Mouse (Mus musculus) B cell, adult 2 months (primary cell): Measurements from ENCODE around the gene Ttc9c.
A peak's percentile ranks its signal among the peaks of the same experiment; 100 is the strongest.

Experiments
- DNase-seq, 2 experiments: peaks; one replicate each; pipeline ENCODE4 v3.0.0; 2022

The Ttc9c gene

GRCm38 (mm10) chr19:8829660-8830059 is 10.5 kb upstream of the Ttc9c start, which contains the start of gene AC129217.1:
TSS of gene AC129217.1 (plus strand) at chr19:8829773.
- no peak for DNase-seq

- no peak for DNase-seq
These were observed 3.6 kb upstream of the Ttc9c start for GRCm38 (mm10) chr19:8822696-8823095.

DNA sequence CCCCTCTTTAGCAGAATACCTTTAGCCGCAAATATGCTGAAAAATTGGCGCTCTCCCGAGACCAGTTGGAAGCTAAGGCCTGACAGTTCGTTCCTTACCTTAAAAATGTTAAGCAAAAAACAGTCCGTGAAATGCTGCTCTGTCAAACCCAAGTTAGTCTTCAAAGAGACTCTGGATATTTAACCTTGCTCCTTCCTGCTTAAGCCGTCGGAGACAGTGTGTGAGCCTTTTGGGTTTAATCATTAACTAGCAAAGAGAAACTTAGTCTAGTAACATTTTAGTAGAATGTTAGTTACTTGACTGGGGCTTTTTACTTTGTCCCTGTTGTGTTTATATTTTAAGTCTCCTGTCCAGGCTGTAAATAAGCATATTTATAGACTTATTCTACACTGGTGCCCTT is 2.0 kb upstream of the Ttc9c start:
- no peak for DNase-seq

GRCm38 (mm10) chr19:8820424-8820956 is 1.4 kb upstream of the Ttc9c start:
- no peak for DNase-seq

DNA sequence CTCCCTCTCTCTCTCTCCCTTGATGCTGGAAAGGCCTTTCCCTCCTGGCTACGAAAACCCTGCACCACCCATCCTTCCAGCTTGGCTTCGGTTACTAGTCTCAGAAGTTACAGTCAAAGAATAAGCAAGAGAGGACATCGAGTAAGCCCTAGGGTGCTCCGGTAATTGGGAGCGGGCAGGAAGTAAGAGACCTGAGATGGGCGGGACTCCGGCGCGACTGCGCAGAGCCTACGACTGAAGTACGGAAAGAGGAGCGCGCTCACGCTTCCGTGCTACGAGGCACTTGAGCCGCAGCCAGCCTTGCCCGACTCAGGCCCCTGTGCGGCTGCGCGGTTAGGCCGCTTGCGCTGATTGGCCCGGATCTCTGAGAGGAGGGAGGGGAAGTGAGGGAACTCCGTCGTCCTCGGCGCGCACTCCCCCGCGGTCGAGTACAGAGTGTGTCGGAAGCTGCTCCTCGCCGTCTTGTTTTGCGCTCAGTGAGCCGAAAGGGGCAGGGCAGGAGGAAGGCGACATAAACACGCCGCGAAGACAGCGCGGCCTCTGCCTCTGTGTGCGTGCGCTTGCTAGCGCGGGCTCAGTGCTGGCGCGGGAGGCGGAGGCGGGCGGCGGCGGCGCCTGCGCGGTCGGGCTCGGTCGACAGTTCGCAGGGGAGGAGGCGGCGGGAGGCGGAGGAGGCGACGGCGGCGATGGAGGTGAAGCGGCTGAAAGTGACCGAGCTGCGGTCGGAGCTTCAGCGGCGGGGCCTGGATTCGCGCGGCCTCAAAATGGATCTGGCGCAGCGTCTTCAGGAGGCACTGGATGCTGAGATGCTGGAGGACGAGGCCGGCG is 677 bp upstream of the Ttc9c start, which contains the start of gene Hnrnpul2:
Hnrnpul2 (plus strand) TSS at position 415 of the 828 bp plus-strand sequence.
- peak; percentile 94 to 95 for DNase-seq

GRCm38 (mm10) chr19:8818301-8818798 is 783 bp downstream of the Ttc9c start:
- no peak for DNase-seq

DNA sequence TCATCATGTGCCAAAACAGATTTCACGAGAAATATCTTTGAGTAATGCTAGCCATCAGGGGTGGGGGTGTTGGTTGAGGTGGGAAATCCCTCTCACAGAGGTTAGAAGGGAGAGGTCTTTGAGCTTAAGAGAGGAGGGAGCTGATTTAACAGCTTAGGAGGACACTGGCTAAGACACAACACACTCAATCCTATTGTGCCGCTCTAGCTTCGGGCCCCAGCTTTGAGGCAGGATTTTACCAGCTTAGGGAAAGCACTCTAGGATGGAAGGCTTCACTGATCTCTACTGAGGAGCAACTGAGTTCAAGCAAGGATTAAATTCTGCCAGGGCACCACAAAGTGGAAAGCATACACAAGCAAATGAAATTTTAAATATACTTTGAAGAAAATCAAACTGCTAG is 2.1 kb downstream of the Ttc9c start:
- no peak for DNase-seq

DNA sequence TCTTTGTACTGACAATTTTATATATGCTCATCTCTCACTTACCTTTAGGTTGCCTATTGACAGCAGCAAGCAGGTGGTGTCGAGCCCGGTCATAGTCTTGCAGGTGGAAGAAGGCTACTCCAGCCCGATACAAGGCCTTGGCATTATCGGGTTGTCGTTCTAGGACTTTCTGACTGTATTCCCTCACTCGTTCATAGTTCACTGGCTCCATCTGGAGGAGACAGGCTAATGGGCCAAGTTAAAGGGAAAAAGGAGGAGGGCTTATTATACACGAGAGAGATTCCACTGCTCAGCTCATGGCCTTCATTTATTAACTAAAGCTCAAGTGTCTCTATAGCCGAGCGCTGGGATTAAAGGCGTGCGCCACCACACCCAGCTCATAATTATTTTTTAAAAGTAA is 3.3 kb downstream of the Ttc9c start:
- no peak for DNase-seq

GRCm38 (mm10) chr19:8806810-8807209 is 12.3 kb downstream of the Ttc9c start:
- DNase-seq = peak; percentile 22 to 34

GRCm38 (mm10) chr19:8803879-8804660 is 15.1 kb downstream of the Ttc9c start:
- DNase-seq = no peak

GRCm38 (mm10) chr19:8803204-8803780 is 15.8 kb downstream of the Ttc9c start:
- no peak for DNase-seq

- DNase-seq = peak; percentile 88 to 91
These were observed 16.9 kb downstream of the Ttc9c start, which contains the start of gene Zbtb3 for GRCm38 (mm10) chr19:8802130-8802821. TSS of gene Zbtb3 (plus strand) at chr19:8802555.

GRCm38 (mm10) chr19:8798947-8799315 is 20.2 kb downstream of the Ttc9c start:
- no peak for DNase-seq

GRCm38 (mm10) chr19:8798264-8798946 is 20.7 kb downstream of the Ttc9c start, which contains the start of gene Polr2g:
TSS of gene Polr2g (minus strand) at chr19:8798577.
- peak; percentile 89 to 91 for DNase-seq

GRCm38 (mm10) chr19:8790171-8790570 is 29.0 kb downstream of the Ttc9c start:
- DNase-seq = no peak

DNA sequence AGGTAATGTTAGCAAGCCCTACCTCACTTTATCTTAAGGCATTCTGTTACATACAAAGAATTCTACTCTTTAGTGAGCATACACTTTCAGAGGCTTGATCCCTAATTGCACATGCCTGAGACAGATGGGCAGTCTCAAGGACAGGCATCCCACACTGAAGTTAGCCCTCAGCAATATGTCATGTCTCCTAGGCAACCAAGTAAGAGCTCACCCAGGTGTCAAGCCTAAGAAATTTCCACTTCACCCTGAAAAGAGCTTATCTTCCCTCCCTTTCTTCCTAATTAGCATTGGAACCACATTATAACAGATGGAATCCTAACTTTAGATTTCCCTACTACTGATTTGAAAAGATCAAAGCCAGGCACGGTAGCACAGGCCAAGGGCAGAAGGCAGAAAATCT is 30.0 kb downstream of the Ttc9c start:
- no peak for DNase-seq

DNA sequence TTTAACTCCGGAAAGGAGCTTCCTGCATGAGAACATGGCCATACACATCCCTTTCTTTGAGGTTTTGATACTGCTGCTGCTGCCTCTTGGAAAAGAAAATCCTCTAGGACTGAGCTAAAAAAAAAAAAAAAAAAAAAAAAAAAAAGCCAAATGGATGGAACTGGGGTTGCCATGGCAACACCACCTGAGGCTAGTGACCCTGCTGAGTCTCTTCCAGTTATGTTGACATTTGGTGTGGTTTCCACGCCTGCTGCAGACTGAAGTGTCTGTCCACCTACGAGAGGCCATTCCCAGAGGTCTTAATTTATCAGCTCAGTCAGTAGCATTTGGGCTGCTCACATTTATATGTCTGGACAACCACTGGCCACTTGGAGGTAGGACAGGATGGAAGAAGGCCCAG is 30.6 kb downstream of the Ttc9c start:
- no peak for DNase-seq

DNA sequence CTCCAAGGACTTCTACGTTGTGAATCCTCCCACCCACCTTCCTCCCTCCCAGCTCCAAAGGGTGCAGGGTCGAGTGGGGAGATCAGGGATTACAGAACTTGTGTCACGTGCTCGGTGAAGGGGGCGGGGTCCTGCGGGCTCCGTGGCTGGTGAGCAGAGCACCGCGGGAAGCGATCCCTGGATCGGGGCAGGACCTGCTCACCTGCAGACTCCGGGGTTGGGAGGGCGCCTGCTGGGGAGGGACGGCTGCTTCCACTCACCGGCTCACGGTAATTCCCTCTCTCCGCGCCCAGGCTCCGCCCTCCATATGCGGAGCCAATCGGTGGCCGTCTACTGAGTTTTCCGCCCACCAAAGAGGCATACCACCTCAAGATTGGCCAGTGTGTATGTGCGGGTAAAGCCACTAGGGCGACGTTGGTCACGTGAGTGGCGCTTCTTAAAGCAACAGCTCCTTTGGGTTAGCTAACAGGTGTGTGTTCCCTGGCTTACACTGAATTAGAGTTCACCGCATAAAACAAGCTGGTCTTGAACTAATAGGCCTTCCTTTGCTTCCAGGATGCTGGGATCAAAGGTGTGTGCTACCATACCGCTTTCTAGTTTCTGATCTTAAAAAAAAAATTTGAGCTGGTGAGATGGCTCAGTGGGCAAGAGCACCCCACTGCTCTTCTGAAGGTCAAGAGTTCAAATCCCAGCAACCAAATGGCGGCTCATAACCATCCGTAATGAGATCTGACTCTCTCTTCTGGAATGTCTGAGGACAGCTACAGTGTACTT is 32.9 kb downstream of the Ttc9c start, which contains the start of gene Taf6l:
Taf6l (minus strand) TSS at position 410 of the 774 bp plus-strand sequence.
- peak; percentile 86 to 90 for DNase-seq

GRCm38 (mm10) chr19:8774951-8775421 is 44.1 kb downstream of the Ttc9c start:
- DNase-seq = no peak

- peak; percentile 99 for DNase-seq
These were observed 44.9 kb downstream of the Ttc9c start, which contains the start of gene Tmem179b for GRCm38 (mm10) chr19:8774086-8774835. TSS of gene Tmem179b (minus strand) at chr19:8774467.
